Mouse (Mus musculus) layer of hippocampus, postnatal 36 days (tissue): ENCODE measurements around the gene Lrmda. TPM values are rescaled to one million over a fixed set of nuclear protein-coding genes. Genes with fewer than 3 reads are reported as not detected.

Source experiments
- DNase-seq, 2 experiments: peaks; one replicate each; pipeline ENCODE4 v3.0.0; 2022
- total RNA-seq, 2 experiments: library from RNA; stranded (reverse); gene quantifications; 2 replicates each; pipeline ENCODE4 v1.2.3; 2021

Lrmda gene
- total RNA-seq, 2 experiments from 2014 or later = 0.87 to 1.0 TPM

- DNase-seq = no peak
Measured at GRCm38 (mm10) chr14:22156991-22157390, 137.5 kb downstream of the Lrmda start.

DNA sequence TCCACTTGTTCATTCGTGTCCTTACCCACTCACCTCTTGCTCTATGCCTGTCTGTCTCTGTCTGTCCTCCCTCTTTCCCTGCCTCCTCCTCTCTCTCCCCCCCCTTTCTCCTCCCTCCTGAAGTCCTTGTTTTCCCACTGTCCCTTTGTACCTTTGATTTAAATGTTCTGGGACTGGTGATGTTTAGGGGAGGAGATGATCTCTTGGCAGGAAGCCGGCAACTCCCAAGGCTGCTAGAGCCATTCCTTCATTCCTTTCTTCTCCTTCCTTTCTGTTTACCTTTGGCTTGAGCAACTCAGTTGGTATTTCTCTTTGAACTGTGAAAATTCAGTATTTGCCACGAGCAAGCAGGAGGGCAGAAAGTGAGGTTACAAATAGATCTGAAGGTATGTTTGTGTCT lies 141.9 kb downstream of the Lrmda start:
- no peak for DNase-seq

DNA sequence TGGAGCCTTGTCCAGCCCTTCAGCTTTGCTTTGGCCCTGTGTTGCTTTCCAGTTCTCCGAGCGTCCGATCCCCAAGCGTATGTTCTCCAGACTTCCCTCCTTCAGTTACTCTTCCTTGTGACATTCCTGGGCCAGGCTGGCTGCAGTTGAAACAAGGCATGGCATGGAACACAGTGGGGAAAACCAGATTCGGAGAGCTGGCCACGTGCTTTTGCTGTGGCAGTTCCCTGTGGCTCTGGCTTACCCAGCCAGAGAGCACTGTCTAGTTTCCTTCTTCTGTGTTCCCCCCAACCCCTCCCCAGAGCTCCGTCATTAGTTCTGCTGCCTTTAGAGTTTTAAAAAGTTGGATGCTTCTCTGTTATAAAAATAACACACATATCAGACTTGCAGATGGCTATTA lies 147.8 kb downstream of the Lrmda start:
- DNase-seq = no peak

DNA sequence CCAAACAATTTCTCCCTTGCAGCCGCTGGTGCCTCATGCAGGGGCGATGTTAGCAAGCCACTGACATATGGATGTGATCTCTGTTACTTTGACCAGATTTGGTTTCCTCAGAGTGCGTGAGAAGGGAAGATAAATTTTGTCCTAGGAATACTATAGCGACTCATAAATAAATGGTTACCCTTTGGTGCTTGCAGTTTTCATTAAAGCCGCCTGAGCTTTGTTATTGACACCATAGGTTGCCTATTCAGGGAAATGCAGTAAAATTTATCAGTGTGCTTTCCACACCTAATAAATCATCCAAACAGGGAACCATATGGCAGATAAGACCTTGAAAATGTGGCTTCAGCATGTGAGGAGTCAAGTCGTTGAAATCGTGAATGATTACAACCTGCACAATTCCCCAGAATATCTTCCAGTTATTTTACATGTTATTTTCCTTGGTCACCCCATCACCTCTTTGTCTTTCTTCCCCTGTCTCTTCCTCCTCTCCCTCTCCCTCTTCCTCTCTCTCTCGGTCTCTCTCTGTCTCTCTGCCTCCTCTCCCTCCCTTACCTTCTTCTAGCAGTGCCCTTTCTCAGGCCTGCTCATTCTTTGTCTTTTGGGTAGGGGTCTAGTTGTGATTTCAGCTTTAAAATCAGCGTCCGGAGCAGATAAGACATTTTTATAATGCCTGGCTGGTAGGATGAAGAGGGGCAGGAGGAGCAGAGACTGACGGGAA lies 148.7 kb downstream of the Lrmda start:
- DNase-seq = no peak

- DNase-seq = no peak
Measured at GRCm38 (mm10) chr14:22168795-22169568, 149.5 kb downstream of the Lrmda start.

GRCm38 (mm10) chr14:22174757-22175156 lies 155.2 kb downstream of the Lrmda start:
- DNase-seq = no peak

- DNase-seq = no peak
Measured at GRCm38 (mm10) chr14:22179761-22180160, 160.2 kb downstream of the Lrmda start.

DNA sequence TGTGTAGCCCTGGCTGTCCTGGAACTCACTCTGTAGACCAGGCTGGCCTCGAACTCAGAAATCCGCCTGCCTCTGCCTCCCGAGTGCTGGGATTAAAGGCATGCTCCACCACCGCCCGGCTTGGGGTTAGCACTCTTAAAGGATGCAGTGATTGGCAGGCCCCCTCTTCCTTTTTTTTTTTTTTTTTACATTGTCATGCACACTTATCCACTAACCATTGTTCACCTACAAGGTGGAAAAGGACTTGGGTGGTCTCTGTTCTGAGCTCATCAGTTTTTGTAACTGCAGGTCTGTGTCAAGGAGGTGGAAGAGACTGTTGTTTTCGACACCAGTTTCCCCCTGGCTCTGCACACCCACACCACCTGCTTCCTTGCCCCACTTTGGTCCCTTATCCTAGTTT lies 162.0 kb downstream of the Lrmda start:
- no peak for DNase-seq

DNA sequence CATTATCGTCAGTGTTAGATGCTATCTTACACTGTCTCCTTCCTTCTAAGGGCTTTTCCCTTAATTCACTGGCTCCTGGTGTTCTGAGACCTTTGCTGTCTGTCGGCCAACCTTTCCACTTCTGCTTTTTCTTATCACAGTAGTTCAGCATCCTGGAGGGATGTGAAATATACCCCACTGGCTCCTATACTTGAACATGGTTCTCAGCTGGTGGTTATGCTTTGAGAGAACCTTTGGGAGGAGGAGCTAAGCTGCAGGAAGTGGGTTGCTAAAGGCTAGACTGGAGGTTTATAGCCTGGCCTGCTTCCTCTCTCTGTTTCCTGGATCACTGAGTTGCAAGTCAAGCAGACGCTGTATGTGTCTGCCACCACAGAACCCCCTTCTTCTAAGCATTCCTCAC lies 163.7 kb downstream of the Lrmda start:
- DNase-seq = no peak

DNA sequence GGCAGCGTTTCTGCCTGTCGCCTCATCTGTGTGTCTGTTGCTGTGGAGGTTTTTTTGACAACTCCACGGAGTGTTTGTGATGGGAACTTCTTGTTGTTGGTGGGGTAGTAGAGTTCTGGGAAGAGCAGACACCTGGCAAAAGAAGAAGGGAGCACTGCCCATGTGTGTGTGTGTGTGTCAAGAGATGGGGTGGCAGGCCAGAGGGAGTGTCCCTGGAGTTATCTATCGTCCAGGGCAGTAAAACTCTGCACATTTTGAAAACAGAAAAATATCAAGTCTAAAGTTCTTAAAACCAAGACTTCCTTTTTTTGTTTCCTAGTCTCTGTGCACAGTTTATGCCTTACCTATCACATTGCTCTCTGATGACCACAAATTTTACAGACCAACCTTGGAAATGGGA lies 165.9 kb downstream of the Lrmda start:
- no peak for DNase-seq

DNA sequence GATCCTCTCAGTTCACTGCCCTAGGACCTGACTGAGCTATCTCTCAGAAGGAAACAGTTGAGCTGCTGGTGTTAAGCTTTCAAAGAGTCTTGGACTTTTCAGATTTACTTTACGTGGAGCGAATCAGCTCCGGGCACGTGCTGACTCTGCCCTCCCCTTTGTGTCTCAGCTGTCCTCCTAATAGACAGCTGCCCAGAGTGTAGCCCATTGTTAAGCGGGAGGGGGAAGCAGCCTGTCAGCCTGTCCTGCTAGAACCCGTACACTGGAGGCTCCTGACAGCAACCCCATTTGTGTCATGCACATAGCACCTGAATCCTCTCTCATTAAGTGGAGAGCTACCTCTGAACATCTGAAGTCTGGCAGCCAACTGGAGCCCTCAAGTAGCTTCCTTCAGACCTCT lies 170.6 kb downstream of the Lrmda start:
- DNase-seq = no peak

GRCm38 (mm10) chr14:22192185-22192584 lies 172.7 kb downstream of the Lrmda start:
- no peak for DNase-seq

- DNase-seq = no peak
Measured at GRCm38 (mm10) chr14:22198021-22198420, 178.5 kb downstream of the Lrmda start.

DNA sequence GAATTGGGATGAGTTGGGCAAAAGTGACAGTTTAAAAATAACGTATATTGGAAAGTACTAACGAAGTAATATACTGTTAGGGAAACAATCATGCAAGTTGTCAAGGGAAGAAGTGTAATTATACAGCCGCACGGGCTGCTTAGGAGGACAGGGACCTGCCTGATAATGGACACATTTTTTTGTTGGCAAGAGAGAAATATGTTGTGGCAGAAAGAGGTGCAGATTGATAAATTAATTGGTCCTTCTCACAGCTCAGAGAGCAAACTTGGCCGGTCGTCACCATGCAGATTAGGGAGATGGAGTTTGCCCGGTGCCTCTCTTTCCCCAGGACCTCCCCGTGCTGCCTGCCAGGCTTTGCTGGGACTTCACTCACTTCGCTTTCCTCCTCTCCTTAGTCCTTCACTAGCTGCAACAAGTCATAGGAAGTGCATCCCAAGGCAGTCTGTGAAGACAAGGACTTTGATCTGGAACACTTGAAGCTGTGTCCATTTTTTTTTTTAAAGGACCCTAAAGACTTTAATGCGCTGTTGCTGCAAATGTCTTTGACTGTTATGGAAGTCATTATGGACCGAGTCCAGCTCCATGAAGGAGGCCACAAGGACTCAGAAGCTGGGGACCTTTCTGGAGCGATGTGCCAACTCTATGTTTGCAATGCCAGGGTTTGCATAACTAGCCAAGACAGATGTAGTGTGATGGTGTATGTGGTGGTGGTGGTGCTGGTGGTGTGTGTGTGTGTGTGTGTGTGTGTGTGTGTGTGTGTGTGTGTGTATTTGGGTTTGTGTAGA lies 179.3 kb downstream of the Lrmda start:
- DNase-seq = no peak

GRCm38 (mm10) chr14:22201667-22202066 lies 182.2 kb downstream of the Lrmda start:
- DNase-seq = no peak

GRCm38 (mm10) chr14:22210601-22211000 lies 191.1 kb downstream of the Lrmda start:
- no peak for DNase-seq

GRCm38 (mm10) chr14:22218183-22218582 lies 198.7 kb downstream of the Lrmda start:
- DNase-seq = no peak

- DNase-seq = no peak
Measured at GRCm38 (mm10) chr14:22222038-22222437, 202.5 kb downstream of the Lrmda start.

DNA sequence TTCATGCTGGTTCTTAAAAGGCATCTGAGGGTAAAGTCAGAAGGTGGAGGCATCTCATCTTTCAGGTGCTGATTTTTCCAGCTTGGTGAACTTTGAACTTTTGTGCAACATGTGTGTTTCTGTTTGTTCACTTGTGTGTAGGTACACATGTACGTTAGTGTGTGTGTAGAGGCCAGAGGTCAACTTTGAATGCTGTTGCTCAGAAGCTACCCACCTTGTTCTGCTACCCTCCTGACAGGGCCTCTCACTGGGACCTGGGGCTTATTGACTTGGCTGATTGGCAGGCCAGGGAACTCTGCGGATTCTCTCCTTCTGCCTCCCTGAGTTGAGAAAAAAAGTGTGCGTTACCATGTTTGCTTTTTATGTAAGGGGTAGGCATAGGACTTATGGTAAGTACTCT lies 203.1 kb downstream of the Lrmda start:
- DNase-seq = no peak

GRCm38 (mm10) chr14:22226205-22226604 lies 206.7 kb downstream of the Lrmda start:
- DNase-seq = no peak

DNA sequence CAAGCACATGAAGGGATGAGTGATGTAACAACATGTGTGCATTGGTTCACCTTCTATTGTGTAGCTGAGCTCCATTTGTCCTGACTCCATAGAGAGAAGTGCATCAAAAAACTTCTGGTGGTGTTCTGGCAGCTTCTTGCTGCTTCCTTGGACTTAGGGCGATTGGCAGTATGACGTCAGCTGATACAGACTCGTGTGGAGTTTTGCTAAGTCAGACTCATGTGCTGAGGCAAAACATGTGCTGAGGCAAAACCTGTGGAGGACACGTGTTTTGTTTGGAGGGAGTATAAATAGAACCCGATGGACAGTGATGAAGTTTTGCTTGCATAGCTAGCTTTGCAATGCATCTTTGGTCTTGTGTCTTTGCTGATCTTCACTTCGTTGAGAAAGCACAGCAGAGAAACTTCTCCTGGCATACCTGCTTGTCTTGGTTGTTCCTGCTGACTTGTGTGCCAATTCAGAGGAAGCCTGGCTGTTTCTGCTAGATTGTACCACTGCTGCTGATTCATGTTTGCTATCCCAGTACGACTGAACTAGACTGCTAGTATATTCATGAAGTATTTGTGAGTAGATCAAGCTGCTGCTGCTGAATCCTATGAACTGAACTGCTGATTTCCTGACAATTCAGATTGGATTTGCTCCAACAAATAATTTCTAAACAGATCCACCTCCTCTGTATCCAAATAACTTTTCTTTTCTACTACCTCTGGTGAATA lies 208.9 kb downstream of the Lrmda start:
- no peak for DNase-seq

DNA sequence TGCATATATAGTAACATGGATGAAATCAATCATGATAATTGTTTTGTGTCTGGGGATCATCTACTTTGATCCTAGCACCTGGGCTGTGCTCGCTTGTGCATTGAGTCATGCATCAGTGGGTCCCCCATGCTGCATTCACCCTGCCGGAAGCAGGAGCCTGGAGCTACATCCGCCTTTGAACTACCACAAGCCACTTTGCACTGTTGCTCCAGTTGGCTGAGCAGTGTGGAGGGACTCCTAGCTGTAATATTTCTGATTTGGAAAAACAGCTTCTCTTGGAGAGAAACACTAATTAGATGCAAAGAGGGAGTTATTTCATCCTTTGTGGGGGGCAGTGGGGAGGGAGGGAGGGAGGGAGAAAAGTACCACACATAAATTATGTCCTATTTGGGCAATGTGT lies 220.8 kb downstream of the Lrmda start:
- DNase-seq = no peak

DNA sequence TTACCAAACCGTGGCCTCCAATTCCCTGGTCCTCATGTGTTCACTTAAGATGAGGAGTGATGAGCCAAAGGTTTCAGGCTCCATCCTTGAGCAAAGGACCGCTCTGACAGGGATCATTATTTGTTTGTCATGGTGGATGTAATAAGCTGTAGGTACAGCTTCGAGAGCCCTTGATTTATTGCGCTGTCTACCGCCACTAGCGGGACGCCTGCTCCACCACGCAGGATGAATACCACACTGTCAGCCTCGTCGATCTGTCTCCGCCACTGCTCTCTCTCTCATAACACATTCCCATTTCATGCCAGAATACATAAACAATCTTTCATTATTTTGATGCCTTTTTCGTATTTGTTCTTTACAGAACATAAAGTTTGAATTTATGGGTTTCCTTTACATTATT lies 235.9 kb downstream of the Lrmda start:
- DNase-seq = no peak
